Mouse (Mus musculus): Measurements from ENCODE around the gene Gpr68.

Gpr68 gene

DNA sequence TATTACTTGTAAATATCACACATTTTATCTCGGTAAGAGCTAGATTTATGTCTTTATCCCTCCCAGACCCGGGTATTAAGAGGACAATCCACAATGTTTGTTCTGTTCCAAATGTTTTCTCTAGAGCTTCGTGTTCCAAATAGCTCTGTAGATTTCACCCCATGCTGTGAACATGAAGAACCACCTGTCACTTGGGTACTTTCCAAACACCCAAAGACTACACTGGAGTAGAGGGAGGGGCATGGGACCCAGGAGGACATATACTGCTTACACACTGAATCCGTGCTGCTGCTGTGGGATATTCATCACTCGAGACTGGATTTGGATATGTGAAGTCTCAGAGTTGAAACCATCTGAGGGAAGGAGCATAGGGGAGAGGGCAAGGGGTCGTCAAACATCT is 1.8 kb upstream of the Gpr68 start:
- no peak for DNase-seq

DNA sequence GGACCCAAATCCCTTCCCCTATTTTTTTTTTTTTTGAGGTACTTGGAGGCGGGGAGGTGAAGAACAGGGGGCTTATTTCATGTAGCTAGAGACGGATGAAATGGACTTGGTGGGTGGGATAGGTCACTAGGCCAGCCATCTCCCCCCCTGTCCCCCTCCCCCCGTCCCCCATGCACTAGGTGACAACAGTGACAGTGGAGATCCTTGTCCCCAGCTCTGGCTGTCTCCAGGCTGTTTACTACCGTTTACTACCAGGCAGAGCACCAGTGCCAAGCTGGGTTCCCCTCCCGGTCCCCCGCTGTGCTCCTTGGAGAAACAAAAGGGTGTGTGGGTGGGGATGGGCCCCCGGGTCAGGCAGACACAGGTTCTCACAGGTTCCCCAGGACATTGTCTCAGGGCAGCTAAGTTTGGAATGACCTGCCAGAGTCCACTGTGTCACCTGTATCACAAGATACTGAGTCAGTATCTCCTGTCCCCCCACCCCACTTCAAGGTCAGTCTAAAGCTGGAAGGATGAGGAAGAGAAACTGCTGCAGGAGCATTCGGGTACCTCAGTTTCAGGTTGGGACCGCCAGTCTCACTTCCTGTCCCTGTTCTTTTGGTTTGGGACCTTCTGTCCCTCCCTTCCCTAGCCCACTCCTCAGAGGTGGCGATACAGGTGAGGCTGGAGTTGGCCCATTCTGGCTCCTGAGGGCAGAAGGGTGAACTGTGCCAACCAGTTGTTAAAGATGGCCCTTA is 468 bp upstream of the Gpr68 start:
- DNase-seq = no peak

DNA sequence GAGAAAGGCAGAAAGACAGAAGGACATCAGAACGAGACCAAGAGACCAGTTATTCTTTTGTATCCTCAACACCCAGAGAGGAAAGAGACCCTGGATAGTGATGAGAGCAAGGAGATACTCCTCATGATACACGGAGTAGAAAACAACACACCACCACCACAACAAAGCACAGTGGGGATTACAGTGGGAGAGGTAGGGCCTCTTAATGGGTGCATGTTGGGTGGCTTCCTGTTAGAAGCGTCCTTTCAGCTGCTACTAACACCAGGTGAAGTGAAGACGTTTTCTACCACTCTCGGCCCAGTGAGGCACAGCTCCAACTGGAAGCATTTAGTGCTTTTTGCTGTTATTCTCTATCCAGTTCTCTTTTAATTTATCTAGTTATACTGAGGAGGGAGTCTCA is 1.1 kb downstream of the Gpr68 start:
- no peak for DNase-seq

DNA sequence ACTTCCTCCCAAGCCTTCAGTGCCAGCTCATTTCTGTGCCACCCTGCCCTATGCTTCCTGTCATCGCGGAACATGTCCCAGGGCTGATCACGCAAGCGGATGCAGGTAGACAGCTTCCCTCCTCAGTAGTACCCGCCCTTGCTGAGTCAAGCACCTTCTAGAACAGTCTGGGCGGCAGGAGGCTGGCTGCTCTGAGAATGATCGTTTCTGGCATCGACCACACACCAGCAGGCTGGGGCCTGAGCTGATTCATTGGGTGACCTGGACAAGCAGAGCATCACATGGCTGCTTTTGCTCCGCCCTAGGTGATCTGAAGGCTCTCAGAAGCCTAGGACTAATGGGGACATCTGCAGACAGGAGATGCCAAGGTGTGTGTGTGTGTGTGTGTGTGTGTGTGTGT is 4.2 kb downstream of the Gpr68 start:
- no peak for DNase-seq

DNA sequence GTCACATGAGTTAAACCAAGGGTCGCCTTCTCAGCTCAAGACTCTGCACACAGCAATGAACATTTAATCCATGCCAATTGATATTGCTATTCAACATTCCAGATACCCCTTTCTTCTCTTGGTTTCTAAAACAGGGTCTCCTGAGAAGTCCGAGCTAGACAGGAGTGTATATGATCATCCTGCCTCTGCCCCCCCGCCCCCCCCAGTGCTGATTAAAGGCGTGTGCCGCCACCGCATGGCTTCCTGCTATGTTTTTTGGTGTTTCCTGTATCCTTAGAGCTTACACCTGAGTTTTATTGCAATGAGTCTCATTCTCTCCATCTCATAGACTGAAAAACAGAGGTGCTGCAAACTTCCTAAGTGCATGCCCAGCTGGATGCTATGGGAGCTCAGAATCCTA is 6.6 kb downstream of the Gpr68 start:
- no peak for DNase-seq

DNA sequence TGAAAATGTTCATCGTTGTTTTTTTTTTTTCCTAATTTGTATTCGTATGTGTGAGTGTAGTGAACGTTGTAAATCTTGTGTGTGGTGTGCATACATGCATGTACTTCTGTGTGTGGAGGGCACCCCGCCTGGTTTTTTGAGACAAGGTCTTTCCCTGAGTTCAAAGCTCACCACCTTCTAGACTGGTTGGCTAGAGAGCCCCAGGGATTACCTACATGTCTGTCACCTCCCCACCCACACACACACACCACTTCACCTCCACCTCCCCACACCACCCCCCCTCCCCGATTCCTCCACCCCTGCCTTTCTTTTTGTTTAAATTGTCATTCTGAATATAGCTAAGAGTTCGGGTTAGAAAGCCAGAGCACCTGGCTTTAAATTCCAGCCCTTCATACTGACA is 7.1 kb downstream of the Gpr68 start:
- DNase-seq = no peak

DNA sequence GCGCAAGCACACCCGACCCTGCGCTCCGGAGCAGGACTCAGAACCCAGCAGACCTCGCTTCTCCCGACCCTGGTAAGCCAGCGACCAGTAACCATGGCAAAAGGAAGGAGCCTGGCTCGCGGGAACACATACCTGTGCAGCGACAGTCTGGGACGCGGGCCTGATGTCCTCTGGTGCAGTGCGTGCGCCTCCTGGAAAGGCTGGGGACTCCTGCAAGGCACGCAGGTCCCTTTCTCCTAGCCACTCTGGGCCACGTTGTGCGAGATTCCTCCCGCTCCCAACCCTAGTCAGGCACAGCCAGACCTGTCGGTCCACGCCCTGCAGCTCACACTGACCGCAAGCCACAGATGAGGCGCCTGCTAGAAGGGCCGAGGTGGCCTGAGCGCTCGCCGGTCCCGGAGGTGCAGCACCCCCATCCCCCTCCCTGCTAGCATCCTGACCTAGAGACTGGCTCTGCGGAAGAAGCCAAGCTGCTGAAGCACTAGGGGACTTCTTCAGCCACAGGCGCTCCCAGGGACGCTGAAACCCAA is 8.8 kb downstream of the Gpr68 start:
- no peak for DNase-seq

DNA sequence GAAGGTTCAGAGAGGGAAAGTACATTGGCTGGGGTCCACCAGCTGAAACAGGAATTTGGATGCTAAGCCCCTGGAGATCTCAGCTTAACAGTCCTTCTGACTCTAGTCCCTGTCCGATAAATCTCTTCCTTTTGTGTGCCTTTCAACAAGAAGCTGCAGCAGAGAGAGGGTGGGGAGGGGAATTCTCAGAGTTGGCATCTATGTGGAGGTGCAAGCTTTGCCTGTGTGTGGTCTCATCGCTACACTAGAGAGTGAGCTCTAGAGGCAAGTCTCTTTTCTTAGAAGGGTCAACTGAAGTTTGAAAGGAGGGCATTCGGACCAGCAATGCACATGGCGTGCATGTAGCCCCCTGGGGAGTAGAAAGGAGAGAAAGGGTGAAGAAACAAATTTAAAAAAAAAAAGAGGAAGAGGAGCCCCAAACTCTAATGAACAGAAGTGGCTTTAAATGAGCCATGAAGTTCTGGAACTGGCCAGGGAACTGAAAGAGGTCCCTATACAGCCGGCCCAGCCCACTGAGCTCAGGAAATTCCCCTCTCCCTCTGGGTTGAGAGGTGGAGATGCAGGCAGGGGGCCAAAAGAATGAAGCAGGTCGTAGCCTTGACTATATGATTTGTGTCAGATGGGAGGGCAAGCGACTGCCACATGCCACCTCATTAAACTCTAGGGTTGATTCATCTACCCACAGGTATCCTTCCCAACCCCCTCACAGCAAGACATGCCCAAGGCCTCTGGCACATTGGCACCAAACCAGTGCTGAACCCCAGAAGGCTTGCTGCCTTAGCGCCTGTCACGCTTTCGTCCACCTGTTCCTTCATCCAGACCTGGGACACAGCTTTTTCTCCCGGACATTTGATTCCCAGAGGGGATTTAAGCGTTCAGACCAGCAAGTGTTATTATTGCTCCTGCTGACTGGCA is 10.0 kb downstream of the Gpr68 start:
- DNase-seq = no peak

DNA sequence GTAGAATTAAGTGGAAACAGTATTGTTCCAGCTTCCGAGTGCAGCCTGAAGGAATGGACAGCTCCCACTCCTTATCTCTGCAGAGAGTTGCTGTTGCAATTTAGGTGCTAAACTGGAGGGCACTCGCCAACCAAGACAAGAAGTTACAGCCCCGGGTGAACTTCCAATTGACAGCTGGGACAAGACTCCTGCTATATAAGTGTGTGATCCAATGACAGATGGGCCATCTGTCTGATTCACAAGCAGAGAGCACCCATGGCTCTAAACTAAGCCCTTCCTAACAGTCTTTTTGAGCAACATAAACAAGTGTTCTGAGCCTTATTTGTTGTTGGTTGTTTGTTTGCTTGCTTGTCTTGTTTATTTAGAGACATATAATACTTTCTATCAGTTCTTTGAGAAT is 11.3 kb downstream of the Gpr68 start:
- no peak for DNase-seq

DNA sequence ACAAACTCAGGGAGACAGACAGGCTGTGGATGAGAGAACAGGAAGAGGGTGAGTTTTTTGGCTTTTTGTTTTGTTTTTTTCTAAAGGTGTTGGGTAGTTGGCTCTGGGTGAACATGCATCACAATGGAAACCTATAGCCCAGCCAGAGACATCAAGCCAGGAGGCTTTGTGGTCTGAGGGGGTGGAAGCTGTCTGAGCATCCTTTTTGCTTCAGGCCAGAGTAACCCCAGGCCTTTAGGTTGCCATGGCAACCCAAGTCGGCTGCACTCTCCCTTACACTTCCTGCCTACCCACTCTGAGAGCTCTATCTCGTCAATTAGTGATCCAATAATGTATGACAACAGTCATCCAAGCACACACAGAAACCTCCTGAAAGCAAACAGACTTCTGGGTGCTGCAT is 12.5 kb downstream of the Gpr68 start:
- no peak for DNase-seq

DNA sequence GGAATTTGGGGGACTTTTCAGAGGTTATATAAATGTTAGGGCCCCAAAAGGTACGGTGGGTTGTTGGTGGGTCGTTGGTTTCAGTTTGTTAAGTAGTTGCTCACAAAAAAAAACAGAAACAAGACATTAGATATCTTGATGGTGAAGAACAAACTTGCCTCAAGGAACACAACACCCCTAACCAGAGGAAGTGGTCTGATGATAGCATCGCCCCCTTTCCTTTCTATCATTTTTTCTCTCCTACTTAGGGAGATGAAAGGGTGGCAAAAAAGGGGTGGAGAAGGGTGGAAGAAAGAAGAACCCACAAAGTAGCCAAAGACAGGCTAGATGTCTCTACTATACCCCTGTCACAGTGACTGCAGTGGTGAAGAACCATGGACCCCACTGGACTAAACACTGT is 17.4 kb downstream of the Gpr68 start:
- no peak for DNase-seq

DNA sequence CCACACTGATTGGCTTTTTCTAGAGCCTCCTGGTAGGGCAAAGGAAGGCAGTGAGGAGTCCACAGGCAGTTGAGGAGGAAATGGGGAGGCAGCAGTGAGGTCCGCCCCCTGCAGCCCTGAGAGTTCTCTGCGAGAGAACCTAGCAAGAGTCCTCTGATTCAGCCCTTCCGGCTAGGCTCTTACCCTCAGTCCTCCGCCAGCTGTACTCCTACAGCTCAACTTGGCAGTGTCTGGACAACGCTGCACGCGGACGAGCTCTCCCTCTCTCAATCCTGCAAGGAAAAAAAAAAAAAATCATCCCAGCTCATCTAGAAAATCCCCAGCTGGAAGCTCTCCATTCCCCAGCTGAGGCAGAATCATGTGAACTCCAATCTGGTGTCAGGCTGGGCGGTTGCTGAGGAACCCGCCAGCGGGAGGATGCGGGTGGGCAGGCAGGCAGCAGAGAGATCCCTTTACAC is 20.2 kb downstream of the Gpr68 start:
- no peak for DNase-seq

DNA sequence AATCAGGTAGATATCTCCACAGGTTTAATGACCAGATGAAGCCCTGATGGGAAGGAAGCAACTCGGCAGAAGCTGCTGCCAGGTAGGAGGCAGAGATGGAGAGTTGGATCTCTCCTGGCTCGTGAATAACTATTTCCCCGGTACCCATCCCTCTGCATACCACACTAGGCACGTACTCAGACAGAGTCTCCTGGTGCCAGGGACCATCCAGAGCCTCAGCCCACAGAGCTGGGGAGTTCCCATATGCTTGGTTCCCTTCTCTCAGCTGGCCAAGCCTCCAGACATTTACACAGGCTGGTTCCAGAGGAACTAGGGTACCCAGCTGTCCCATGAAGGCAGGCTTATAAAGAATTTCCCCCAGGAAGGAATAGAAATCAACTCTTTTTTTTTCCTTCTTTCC is 21.1 kb downstream of the Gpr68 start:
- no peak for DNase-seq

DNA sequence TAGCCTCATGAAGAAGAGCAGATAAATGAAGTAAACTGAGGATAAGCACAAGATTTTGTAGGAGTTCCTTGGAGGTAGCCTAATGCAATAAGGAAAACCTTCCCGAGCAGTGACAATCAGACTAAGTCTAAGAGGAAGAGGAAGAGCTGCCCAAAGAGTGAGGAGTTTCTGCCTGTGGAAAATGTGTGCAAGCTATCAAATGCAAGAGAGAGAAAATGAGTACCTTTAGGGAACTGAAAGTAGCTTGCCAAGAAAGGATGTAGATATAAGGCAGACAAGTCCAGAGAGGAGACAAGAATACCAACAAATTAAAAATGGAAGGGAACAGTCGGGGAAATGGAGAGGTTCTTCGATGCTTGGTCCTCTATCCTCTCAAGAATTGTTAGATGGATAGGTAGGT is 22.4 kb downstream of the Gpr68 start:
- DNase-seq = no peak

DNA sequence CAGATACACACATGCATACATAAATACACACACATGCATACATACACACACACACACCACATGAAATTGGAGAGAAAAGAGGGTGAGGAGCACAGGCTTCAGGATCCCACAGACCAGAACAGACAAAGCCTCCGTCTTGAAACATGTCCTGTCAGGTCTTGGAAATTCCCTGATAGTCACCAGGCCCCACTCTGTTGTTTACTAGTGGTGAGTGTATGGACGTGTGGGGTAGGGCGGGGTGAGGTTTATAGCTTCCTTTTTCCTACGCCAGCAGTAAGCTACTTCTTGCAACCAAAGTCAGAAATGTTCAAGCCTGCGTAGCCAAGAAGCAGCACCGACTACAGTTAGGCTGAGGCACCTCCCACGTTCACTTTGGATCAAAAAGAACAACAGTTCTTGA is 24.8 kb downstream of the Gpr68 start:
- no peak for DNase-seq

DNA sequence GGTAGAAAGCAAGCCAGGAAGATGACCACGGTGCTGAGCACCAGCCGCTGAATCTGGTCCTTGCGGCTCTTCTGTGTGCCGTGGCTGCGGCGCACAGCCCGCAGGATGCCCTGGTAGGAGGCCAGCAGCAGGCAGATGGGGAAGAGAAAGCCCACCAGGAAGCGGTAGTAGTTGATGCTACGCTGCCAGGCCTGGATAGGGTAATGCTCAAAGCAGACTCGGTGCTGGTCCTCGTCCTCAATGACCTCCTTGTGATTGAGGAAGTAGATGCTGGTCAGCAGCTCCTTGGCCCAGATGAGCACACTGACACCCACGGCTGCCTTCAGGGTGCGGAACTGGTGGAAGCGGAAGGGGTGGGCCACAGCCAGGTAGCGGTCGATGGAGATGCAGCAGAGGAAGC is 29.4 kb downstream of the Gpr68 start:
- DNase-seq = no peak

DNA sequence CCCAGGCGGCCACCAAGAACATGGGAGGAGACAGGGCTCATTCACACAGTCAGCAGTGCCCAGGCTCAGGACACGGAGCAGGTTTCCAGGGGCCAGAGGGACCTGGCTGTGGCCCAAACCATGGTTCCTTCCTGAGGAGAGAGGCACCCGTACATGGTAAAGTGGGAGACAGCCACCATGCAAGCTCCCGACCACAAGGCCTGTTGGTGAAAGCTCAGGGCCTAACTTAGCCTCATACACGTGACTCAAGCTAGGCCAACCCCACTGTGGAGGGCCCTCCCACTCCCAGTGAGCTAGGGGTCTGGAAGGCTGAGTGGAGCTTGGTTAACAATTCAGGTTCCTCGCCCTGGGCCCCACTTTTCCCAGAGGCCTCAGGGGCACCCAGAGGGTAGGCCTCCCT is 30.1 kb downstream of the Gpr68 start:
- no peak for DNase-seq

DNA sequence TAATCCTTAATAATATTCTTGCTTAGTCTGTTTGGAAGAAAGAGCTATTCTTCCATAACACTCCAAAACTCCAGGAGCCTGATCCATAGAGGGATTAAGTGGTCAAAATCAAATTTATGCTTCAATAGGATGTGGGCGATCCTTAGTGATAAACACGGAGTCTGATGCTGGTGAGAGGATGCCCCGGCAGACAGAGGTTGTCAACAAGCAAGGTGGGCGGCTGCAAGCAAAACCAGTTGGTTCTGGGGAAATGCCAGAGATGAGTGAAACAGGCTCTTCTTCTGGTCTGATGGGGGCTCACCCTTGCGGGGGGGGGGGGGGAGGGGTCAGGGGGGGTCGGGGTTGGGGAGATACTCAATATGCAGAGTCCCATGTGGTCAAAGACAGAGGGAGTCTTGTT is 32.0 kb downstream of the Gpr68 start:
- DNase-seq = no peak

DNA sequence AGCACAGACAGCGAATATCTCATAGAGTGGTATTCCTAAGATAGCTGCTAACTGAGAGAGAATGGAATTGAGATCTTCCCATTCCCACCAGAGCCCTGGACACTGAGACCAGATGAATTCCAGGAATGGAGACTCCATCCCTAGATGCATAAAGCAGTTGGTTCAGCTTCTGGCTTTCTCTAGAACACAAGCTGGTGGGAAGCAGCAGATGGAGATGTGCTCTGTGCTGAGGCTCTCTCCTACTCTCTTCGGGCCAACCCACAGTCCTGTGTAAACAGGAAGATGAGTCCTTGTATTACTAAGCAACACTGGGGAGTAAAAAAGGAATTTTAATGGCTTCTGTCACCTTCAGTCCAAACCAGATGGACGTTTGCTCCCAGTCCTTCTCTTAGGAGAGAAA is 32.4 kb downstream of the Gpr68 start:
- DNase-seq = no peak

DNA sequence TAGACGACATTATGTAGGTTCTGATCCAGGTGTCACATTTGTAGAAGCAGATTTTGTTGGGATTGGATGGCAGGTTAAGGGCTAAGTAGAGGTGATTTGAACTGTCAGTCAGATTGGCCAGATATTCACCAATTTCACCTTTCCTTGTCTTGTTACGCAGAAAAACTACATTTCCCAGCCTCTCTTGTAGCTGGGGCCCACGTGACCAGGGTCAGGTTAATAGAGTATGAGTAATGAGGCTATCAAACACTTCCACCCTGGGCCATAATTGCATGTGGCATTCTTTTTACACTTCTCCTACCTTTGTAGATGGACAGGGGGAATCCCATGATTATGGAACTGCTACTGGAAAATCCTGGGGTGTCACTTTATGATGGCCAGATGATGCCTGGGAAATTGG is 34.4 kb downstream of the Gpr68 start:
- DNase-seq = no peak

DNA sequence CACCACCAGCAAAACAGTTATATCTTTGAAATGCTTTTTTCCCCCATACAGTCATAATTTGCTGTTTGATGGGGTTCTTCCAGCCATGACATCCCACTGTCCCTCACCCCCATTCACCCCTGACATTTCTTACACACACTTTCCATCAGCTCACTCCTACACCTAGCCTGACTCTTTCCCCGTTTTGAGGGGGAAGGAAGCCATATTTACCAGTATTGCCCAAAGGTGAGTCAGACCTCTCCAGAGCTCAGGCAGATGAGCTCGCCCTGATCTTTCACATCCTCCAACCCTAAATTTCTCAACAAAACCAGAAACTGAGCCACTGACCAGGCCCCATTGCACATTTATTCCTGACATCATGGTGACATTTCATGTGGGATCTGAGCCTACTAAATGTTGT is 36.2 kb downstream of the Gpr68 start:
- no peak for DNase-seq

DNA sequence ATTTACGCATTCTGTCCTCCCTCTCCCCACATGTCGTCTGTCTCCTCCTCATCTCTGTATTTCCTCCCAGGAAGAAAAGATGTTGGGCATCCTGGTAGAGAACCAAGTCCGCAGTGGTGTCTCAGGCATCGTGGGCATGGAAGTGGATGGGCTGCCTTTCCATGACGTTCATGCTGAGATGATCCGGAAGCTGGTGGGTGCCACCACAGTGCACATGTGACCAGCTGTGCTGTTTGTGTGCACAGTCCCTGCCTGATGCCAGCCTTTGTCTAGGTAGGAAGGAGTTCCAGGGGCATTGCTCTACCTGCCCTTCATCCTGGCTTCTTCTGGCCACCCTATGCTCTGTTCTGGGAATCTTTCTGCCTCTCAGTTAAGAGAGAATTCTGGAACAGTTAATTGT is 36.8 kb downstream of the Gpr68 start:
- no peak for DNase-seq

DNA sequence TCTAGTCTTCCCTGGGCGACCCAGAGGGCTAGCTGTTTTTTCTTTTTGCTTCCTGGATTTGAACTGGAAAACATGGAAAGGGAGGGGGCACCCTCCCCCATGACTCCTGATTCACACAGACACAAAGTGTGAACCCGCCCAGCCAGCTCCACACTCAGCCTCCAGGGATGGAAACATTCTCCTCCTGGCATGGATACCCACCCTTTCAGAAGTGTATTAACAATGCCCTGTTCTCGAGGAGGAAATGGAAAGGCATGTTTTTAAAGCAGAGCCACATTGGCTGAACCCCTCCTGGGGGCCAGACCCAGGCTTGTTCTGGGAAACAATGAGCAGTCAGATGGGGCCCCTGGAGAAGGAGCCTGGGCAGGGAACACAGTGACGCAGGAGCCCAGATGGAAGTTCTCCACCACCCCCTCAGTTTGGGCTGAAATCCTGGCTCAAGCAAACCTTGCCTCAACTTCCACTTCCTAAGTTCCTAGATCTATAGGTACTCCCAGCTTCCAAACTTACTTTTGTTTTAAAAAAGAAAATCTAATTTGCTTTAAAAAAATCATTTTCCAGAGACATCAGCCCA is 39.9 kb downstream of the Gpr68 start:
- no peak for DNase-seq

DNA sequence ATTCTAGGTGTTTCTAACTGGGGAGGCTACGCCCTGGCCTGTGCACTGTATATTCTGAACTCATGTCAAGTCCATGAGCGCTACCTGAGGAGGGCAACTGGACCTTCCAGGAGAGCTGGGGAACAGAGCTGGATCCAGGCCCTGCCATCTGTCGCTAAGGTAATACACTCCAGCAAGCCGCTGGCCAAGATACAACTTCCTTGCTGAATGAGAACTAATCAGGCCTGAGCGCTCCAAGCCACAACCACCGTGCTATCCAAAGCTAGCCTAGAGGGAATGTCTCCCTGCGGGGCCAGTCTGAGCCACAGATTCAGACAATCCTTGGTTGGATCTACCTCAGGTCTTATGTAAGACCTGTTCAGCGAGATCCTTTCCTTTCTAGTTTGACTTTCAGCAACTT is 40.9 kb downstream of the Gpr68 start:
- no peak for DNase-seq
